9 mouse cellular contexts compared by ENCODE assay signal in genomic region chr10:87493576-87493975, GRCm38 (mm10). TPM values are rescaled to one million over a fixed set of nuclear protein-coding genes. Genes with fewer than 3 reads are reported as not detected.
DNase-seq lines count a peak whose midpoint lies in the region; ATAC-seq and TF ChIP-seq lines count a peak whose summit lies in the region.
"Had no signal": no experiment of that assay in that cellular context is flagged by ENCODE, and none has a peak within 500 bp of the region (broad histone marks: within the 10 kb centered on the region; RNA-seq: fewer than 3 reads in every experiment).

TSS of gene Ascl1 (minus strand) at chr10:87493660.

- TF ChIP-seq POLR2A in heart, adult 2 months (IDR thresholded peaks at IDR 0.05; ENCODE audit: insufficient read depth, low read depth, low read length): no peak
- no peak for TF ChIP-seq POLR2A in small intestine, adult 2 months (IDR thresholded peaks at IDR 0.05; ENCODE audit: low read depth, low read length)

- peak; percentile 43 for ATAC-seq in embryonic facial prominence, embryonic 14.5 days (ENCODE audit: low read depth)
- peak; percentile 57 for ATAC-seq in limb, embryonic 13.5 days (ENCODE audit: low FRiP score, low read depth)

- H3K36me3 ChIP-seq in heart, adult 2 months (ENCODE audit: control insufficient read depth, insufficient read depth, low read length): no peaks in the 10 kb centered on the region
- no peaks in the 10 kb centered on the region for H3K36me3 ChIP-seq in E14TG2a.4 (ENCODE audit: insufficient read depth, low read length)
- no peaks in the 10 kb centered on the region for H3K36me3 ChIP-seq in embryonic facial prominence, embryonic 14.5 days (ENCODE audit: control insufficient read depth, insufficient read depth, low read length)
- H3K36me3 ChIP-seq in limb, embryonic 13.5 days: no peaks in the 10 kb centered on the region
- no peaks in the 10 kb centered on the region for H3K36me3 ChIP-seq in small intestine, adult 2 months (ENCODE audit: control insufficient read depth, insufficient read depth, low read length)
- H3K36me3 ChIP-seq: G1E had no signal

- no peak for TF ChIP-seq EP300 in heart, adult 2 months (IDR thresholded peaks at IDR 0.05; ENCODE audit: insufficient read depth, low read depth, low read length)

- DNase-seq in heart, adult 2 months: no peak
- no peak for DNase-seq in heart, postnatal 4 days
- peak; percentile 45 for DNase-seq in embryonic facial prominence, embryonic 14.5 days (ENCODE audit: low spot score)
- no peak for DNase-seq in left cerebral cortex, postnatal 14 days (ENCODE audit: low spot score in 2 of 2)
- DNase-seq in thymus, adult 18-20 months: no peak

- intact Hi-C loops in heart, adult 2 months (cut with DNase I): no loop called here
- intact Hi-C loops in left cerebral cortex, postnatal 14 days (cut with DNase I): loop anchor here (1.0 to 10.0 kb wide), 3 partner anchors 46 to 279 kb away; no protein-coding TSS in a partner anchor

- H3K27ac ChIP-seq in heart, adult 2 months: no peak within 1 kb of the TSS
- no peak within 1 kb of the TSS for H3K27ac ChIP-seq in embryonic facial prominence, embryonic 14.5 days (replicated peaks; ENCODE audit: low read depth, low read length)
- H3K27ac ChIP-seq in limb, embryonic 13.5 days: no peak within 1 kb of the TSS
- H3K27ac ChIP-seq in small intestine, adult 2 months (ENCODE audit: insufficient read depth, low read depth, low read length): no peak within 1 kb of the TSS

- H3K9me3 ChIP-seq in E14TG2a.4 (ENCODE audit: low read length): no peaks in the 10 kb centered on the region
- peaks cover 5% of the 10 kb centered on the region; the same call in 1 of the 2 replicates for H3K9me3 ChIP-seq in embryonic facial prominence, embryonic 14.5 days (ENCODE audit: control insufficient read depth, low read length)
- peaks cover 3% of the 10 kb centered on the region; the same call in 1 of the 2 replicates for H3K9me3 ChIP-seq in limb, embryonic 13.5 days

- no peaks in the 10 kb centered on the region for H3K79me2 ChIP-seq in heart, adult 2 months (replicated peaks; ENCODE audit: control insufficient read depth, insufficient read depth, low read length)

- 2% methylated on average over 32 of the region's 34 CpGs for WGBS in heart, adult 2 months
- 0% methylated on average over 31 of the region's 34 CpGs for WGBS in embryonic facial prominence, embryonic 14.5 days
- WGBS in limb, embryonic 13.5 days: under 1% methylated on average over 32 of the region's 34 CpGs
- WGBS in small intestine, adult 2 months: under 1% methylated on average over 33 of the region's 34 CpGs

- peaks cover 12% of the 10 kb centered on the region for H3K27me3 ChIP-seq in heart, adult 2 months (ENCODE audit: control insufficient read depth, insufficient read depth, low read length)
- peaks cover 85% of the 10 kb centered on the region for H3K27me3 ChIP-seq in E14TG2a.4 (ENCODE audit: insufficient read depth, low read length)
- peaks cover 89% of the 10 kb centered on the region for H3K27me3 ChIP-seq in embryonic facial prominence, embryonic 14.5 days (replicated peaks; ENCODE audit: control insufficient read depth, insufficient read depth, low read length)
- peaks cover 94% of the 10 kb centered on the region for H3K27me3 ChIP-seq in limb, embryonic 13.5 days
- peaks cover 18% of the 10 kb centered on the region for H3K27me3 ChIP-seq in small intestine, adult 2 months (ENCODE audit: control insufficient read depth, insufficient read depth, low read length)

- no peak for TF ChIP-seq CTCF in heart, adult 2 months (IDR thresholded peaks at IDR 0.05)
- no peak for TF ChIP-seq CTCF in E14TG2a.4 (conservative IDR thresholded peaks at IDR 0.05; ENCODE audit: low read length)
- TF ChIP-seq CTCF in small intestine, adult 2 months (IDR thresholded peaks at IDR 0.05; ENCODE audit: extremely low read depth, insufficient read length, insufficient replicate concordance, low read depth, low read length): no peak

- peak within 1 kb of the TSS; percentile 88 for H3K4me2 ChIP-seq in embryonic facial prominence, embryonic 14.5 days (ENCODE audit: low read depth, low read length)
- peak within 1 kb of the TSS; percentile 98 for H3K4me2 ChIP-seq in limb, embryonic 13.5 days (replicated peaks)

- H3K9ac ChIP-seq in heart, adult 2 months (ENCODE audit: low read depth, low read length): peak within 1 kb of the TSS; percentile 47; the same call in 1 of the 2 replicates
- H3K9ac ChIP-seq in embryonic facial prominence, embryonic 14.5 days (ENCODE audit: low read depth, low read length): peak within 1 kb of the TSS; percentile 55
- peak within 1 kb of the TSS; percentile 60 for H3K9ac ChIP-seq in limb, embryonic 13.5 days

- peak within 1 kb of the TSS; percentile 41 for H3K4me3 ChIP-seq in heart, adult 2 months
- H3K4me3 ChIP-seq in E14TG2a.4 (replicated peaks; ENCODE audit: low read length): peak within 1 kb of the TSS; percentile 78
- peak within 1 kb of the TSS; percentile 63 for H3K4me3 ChIP-seq in embryonic facial prominence, embryonic 14.5 days (ENCODE audit: low read depth, low read length)
- H3K4me3 ChIP-seq in limb, embryonic 13.5 days: peak within 1 kb of the TSS; percentile 64
- H3K4me3 ChIP-seq in small intestine, adult 2 months (ENCODE audit: low read depth, low read length): peak within 1 kb of the TSS; percentile 39

- no peaks in the 10 kb centered on the region for H3K4me1 ChIP-seq in heart, adult 2 months (ENCODE audit: control insufficient read depth, insufficient read depth, low read length)
- peaks cover 24% of the 10 kb centered on the region for H3K4me1 ChIP-seq in E14TG2a.4 (replicated peaks; ENCODE audit: low read depth, low read length)
- peaks cover 9% of the 10 kb centered on the region for H3K4me1 ChIP-seq in embryonic facial prominence, embryonic 14.5 days (ENCODE audit: control insufficient read depth, insufficient read depth, low read length)
- H3K4me1 ChIP-seq in limb, embryonic 13.5 days: peaks cover 27% of the 10 kb centered on the region
- H3K4me1 ChIP-seq in small intestine, adult 2 months (ENCODE audit: control insufficient read depth, insufficient read depth, insufficient read length, low read length): no peaks in the 10 kb centered on the region

RNA-seq across cellular contexts. Expression of gene Ascl1, which starts in this region (rescaled TPM):
- under 1 TPM in 1 of 2 experiments, not detected in 1; 0.10 TPM for total RNA-seq in heart, adult 2 months (2021)
- polyA plus RNA-seq in heart, adult 2 months (2012; rRNA removed): 0.06 TPM in 1 of 2 replicates, not detected in the other
- not detected for total RNA-seq in heart, postnatal 4 days (2021)
- 2.4 and 2.9 TPM in 2 replicates for polyA plus RNA-seq in embryonic facial prominence, embryonic 14.5 days (2014; fragmentation: Nextera tagmentation; extraction: Ambion mirVana)
- 0.27 TPM in 1 of 2 replicates, not detected in the other for polyA plus RNA-seq in limb, embryonic 13.5 days (2015; fragmentation: Nextera tagmentation; extraction: Ambion mirVana)
- 0.24 and 0.27 TPM in 2 replicates for polyA plus RNA-seq in small intestine, adult 2 months (2012; rRNA removed)
- total RNA-seq in left cerebral cortex, postnatal 14 days (2021): 1 to 10 TPM; 4.3 to 7.8 TPM
- total RNA-seq: G1E had no signal
- polyA plus RNA-seq: G1E had no signal

Comparison
In these comparisons a context has a peak if more than half of its experiments do, and no peak if none do; other contexts are left out.
1. RNA of gene Ascl1 (total RNA-seq): 4.3 to 7.8 TPM in left cerebral cortex, postnatal 14 days; 0.10 TPM in heart, adult 2 months and not detected in heart, postnatal 4 days; every median in the first group is over 4 times any median in the second.
2. Peak in ATAC-seq, H3K4me3 ChIP-seq, H3K9ac ChIP-seq and H3K4me2 ChIP-seq in limb, embryonic 13.5 days; RNA of the gene not detected or under 1 TPM.
3. Peak in every context shown above with its lines, with median percentiles within 50 percentile points of each other: H3K4me3 ChIP-seq and H3K9ac ChIP-seq.